ENCODE assay signal across 14 mouse cellular contexts in the genomic region with DNA sequence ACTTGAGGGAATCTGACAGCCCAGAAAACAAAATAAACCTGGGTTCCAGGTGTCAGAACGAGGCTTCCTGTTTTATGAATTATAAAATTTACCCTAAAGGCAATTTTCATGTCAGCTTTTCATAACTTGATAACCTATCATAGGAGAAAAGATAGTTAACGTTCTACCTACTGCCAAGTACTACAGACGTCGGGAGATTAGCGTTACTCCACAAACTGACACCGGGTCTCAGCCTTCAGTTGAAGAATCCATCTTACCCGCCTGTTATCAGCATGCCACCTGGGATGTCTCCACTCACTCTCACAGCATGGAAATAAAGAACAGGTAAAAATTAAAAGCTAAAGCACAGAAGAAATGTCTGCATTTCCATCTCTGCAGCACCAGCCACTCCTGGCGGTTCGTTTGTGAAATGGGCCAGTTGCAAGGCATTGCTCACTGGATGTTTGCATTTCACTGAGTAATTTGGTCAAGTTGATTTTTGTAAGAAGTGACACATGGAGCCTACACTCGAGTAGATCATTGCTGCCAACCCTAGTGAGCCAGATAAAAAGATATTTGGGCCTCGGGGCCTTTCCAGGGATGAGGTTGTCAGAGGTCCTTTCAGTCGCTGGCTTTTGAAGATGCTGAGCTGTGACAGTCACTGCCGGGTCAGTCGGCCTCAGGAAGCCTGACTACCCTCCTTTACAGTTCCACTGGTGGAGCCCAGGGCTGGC. TPM values are rescaled to one million over a fixed set of nuclear protein-coding genes. Genes with fewer than 3 reads are reported as not detected.
"Had no signal": no experiment of that assay in that cellular context is flagged by ENCODE, and none has a peak within 500 bp of the region (broad histone marks: within the 10 kb centered on the region; RNA-seq: fewer than 3 reads in every experiment).

No protein-coding gene starts in this region.

- H3K27me3 ChIP-seq: limb, embryonic 15.5 days; midbrain, embryonic 13.5 days had no signal

- H3K4me2 ChIP-seq: limb, embryonic 15.5 days; lung, embryonic 14.5 days; midbrain, embryonic 13.5 days had no signal

- H3K9ac ChIP-seq: limb, embryonic 15.5 days; lung, embryonic 14.5 days; midbrain, embryonic 13.5 days had no signal

- H3K27ac ChIP-seq: limb, embryonic 15.5 days; macrophage; midbrain, embryonic 13.5 days had no signal

- ATAC-seq: midbrain, embryonic 13.5 days had no signal

- H3K9me3 ChIP-seq: limb, embryonic 15.5 days; midbrain, embryonic 13.5 days had no signal

- H3K4me3 ChIP-seq: limb, embryonic 15.5 days; midbrain, embryonic 13.5 days had no signal

- H3K4me1 ChIP-seq: limb, embryonic 15.5 days had no signal

- H3K36me3 ChIP-seq: limb, embryonic 15.5 days; midbrain, embryonic 13.5 days had no signal

- DNase-seq: kidney, adult 11 months; kidney, adult 9 months; kidney, postnatal 14 days; left cerebral cortex, postnatal 4 days; lung, embryonic 14.5 days; lung, postnatal 10 days; right cerebral cortex, postnatal 4 days; spleen, adult 18-20 months; thymus, adult 18-20 months; thymus, postnatal 14 days had no signal

RNA-seq across cellular contexts. Expression of gene Spon2, which starts 9.6 kb away (rescaled TPM):
- total RNA-seq: layer of hippocampus, adult 8-10 months had no signal
- polyA plus RNA-seq: macrophage had no signal
